Mouse (Mus musculus): ENCODE measurements around the gene Zfp800.

DNA sequence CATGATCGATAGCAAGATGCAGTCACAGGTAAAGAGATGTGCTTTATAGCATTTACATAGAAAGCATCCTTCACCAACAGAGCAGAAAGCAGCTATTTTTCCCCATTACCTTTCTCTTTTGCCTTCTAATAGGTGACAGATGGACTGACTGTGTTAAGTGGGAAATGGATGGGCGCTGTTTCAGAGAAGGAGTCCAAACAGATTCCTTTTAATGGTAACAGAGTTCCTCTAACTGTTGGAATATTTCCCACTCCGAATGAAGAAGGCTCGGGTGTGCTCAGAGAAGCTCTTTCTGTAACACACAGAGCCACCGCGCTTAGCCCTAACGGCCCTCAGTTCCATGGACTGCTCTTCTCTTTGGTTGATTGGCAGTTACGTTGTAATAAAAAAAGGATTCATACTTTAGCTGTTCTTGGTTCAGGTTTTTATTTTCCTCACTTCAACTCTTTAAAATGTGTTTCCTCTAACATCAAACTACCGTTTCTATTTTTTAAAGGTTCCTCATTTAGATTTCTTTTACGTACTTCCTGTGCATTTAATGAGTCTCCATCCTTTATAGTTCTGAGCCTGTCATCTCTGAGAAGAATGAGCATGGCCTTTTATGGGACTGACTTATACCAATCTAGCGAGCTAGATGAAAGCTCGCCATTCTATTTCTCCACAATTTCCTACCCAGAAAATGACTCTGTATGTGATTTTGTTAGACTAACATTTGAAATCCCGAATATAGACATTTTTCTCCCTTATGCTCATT lies 78.8 kb downstream of the Zfp800 start:
- no peak for TF ChIP-seq HCFC1 (IDR thresholded peaks at IDR 0.05; ENCODE audit: borderline replicate concordance, insufficient read depth, low read length)
- TF ChIP-seq ZNF384 (IDR thresholded peaks at IDR 0.05; ENCODE audit: low read depth, low read length) = no peak
- no peak for TF ChIP-seq ZC3H11A (IDR thresholded peaks at IDR 0.05; ENCODE audit: borderline replicate concordance, low read depth, low read length)
- TF ChIP-seq CHD2 (IDR thresholded peaks at IDR 0.05; ENCODE audit: low read depth, low read length) = no peak
- TF ChIP-seq MAFK (IDR thresholded peaks at IDR 0.05; ENCODE audit: insufficient read depth, low read depth, low read length) = no peak
